ENCODE assay signal across 10 mouse cellular contexts in genomic region chr1:132372354-132372753, GRCm38 (mm10). TPM values are rescaled to one million over a fixed set of nuclear protein-coding genes. Genes with fewer than 3 reads are reported as not detected.
DNase-seq lines count a peak whose midpoint lies in the region; ATAC-seq and TF ChIP-seq lines count a peak whose summit lies in the region.
"Had no signal": no experiment of that assay in that cellular context is flagged by ENCODE, and none has a peak within 500 bp of the region (broad histone marks: within the 10 kb centered on the region; RNA-seq: fewer than 3 reads in every experiment).

No protein-coding gene starts in this region.

- 91% methylated on average over 5 of the region's 5 CpGs for WGBS in forebrain, embryonic 10.5 days
- 86% methylated on average over 5 of the region's 5 CpGs for WGBS in forebrain, embryonic 11.5 days
- 72% methylated on average over 5 of the region's 5 CpGs for WGBS in kidney, embryonic 16.5 days
- 73% methylated on average over 5 of the region's 5 CpGs for WGBS in forebrain, postnatal 0 days
- whole genome bisulfite sequencing in midbrain, embryonic 14.5 days: 27% methylated on average over 5 of the region's 5 CpGs

- DNase-seq in forebrain, embryonic 10.5 days (ENCODE audit: extremely low spot score, low spot score): no peak
- no peak for DNase-seq in forebrain, embryonic 11.5 days (ENCODE audit: low spot score)
- DNase-seq in kidney, postnatal 36 days: no peak
- no peak for DNase-seq in forebrain, postnatal 0 days
- peak; percentile 72 for DNase-seq in midbrain, embryonic 14.5 days
- DNase-seq in retina, postnatal 1 day: no peak
- DNase-seq in gastrocnemius, postnatal 25 days: no peak
- DNase-seq: lung, adult 2 months; thymus, postnatal 36 days had no signal

- no peaks in the 10 kb centered on the region for H3K27me3 ChIP-seq in forebrain, embryonic 10.5 days (ENCODE audit: poor library complexity, severe bottlenecking)
- H3K27me3 ChIP-seq in forebrain, embryonic 11.5 days (ENCODE audit: control insufficient read depth, insufficient read depth, low read length): no peaks in the 10 kb centered on the region
- H3K27me3 ChIP-seq in kidney, embryonic 16.5 days (ENCODE audit: insufficient read depth, low read length): no peaks in the 10 kb centered on the region
- H3K27me3 ChIP-seq in forebrain, postnatal 0 days (ENCODE audit: insufficient read depth, low read length): no peaks in the 10 kb centered on the region
- no peaks in the 10 kb centered on the region for H3K27me3 ChIP-seq in midbrain, embryonic 14.5 days (ENCODE audit: control insufficient read depth, insufficient read depth, low read length)

- H3K4me2 ChIP-seq in forebrain, embryonic 11.5 days (ENCODE audit: low read depth, low read length, severe bottlenecking): no peak overlapping the region
- H3K4me2 ChIP-seq in kidney, embryonic 16.5 days (replicated peaks; ENCODE audit: low read depth, low read length): no peak overlapping the region
- no peak overlapping the region for H3K4me2 ChIP-seq in forebrain, postnatal 0 days (ENCODE audit: low read depth)
- 0 out of 2 replicates have a peak overlapping the region, but pooled peaks have one; percentile 17 for H3K4me2 ChIP-seq in midbrain, embryonic 14.5 days (ENCODE audit: low read length)

- peaks cover 75% of the 10 kb centered on the region for H3K4me1 ChIP-seq in forebrain, embryonic 10.5 days
- peaks cover 8% of the 10 kb centered on the region for H3K4me1 ChIP-seq in forebrain, embryonic 11.5 days (replicated peaks; ENCODE audit: control insufficient read depth, insufficient read depth, low read length)
- peaks cover 63% of the 10 kb centered on the region for H3K4me1 ChIP-seq in kidney, embryonic 16.5 days (ENCODE audit: insufficient read depth, low read length)
- peaks cover 14% of the 10 kb centered on the region; the same call in 1 of the 2 replicates for H3K4me1 ChIP-seq in forebrain, postnatal 0 days (ENCODE audit: insufficient read depth)
- H3K4me1 ChIP-seq in midbrain, embryonic 14.5 days (ENCODE audit: control insufficient read depth, insufficient read depth, low read length): peaks cover 61% of the 10 kb centered on the region

- no peak overlapping the region for H3K4me3 ChIP-seq in forebrain, embryonic 10.5 days
- H3K4me3 ChIP-seq in forebrain, embryonic 11.5 days (ENCODE audit: low read depth, low read length): no peak overlapping the region
- H3K4me3 ChIP-seq in kidney, embryonic 16.5 days (ENCODE audit: low read length): no peak overlapping the region
- H3K4me3 ChIP-seq in forebrain, postnatal 0 days (ENCODE audit: low read depth, low read length): no peak overlapping the region
- no peak overlapping the region for H3K4me3 ChIP-seq in midbrain, embryonic 14.5 days (replicated peaks; ENCODE audit: low read depth, low read length)

- ATAC-seq in forebrain, embryonic 11.5 days (replicated peaks; ENCODE audit: low FRiP score): no peak
- no peak for ATAC-seq in kidney, embryonic 16.5 days (ENCODE audit: low FRiP score, low TSS enrichment)
- no peak for ATAC-seq in forebrain, postnatal 0 days
- peak; percentile 40; the same call in 1 of the 2 replicates for ATAC-seq in midbrain, embryonic 14.5 days (ENCODE audit: low FRiP score, low TSS enrichment)

- peaks cover 83% of the 10 kb centered on the region for H3K36me3 ChIP-seq in forebrain, embryonic 10.5 days (replicated peaks)
- H3K36me3 ChIP-seq in forebrain, embryonic 11.5 days (ENCODE audit: control insufficient read depth, insufficient read depth, low read length): no peaks in the 10 kb centered on the region
- H3K36me3 ChIP-seq in kidney, embryonic 16.5 days (ENCODE audit: insufficient read depth, low read length): no peaks in the 10 kb centered on the region
- H3K36me3 ChIP-seq in forebrain, postnatal 0 days (ENCODE audit: insufficient read depth): peaks cover 12% of the 10 kb centered on the region
- H3K36me3 ChIP-seq in midbrain, embryonic 14.5 days (ENCODE audit: control insufficient read depth, insufficient read depth, low read length): peaks cover 24% of the 10 kb centered on the region

- H3K9me3 ChIP-seq in forebrain, embryonic 10.5 days: no peaks in the 10 kb centered on the region
- H3K9me3 ChIP-seq in forebrain, embryonic 11.5 days (ENCODE audit: control insufficient read depth, low read length): no peaks in the 10 kb centered on the region
- no peaks in the 10 kb centered on the region for H3K9me3 ChIP-seq in kidney, embryonic 16.5 days (ENCODE audit: low read length)
- H3K9me3 ChIP-seq in forebrain, postnatal 0 days (ENCODE audit: low read length): no peaks in the 10 kb centered on the region
- H3K9me3 ChIP-seq in midbrain, embryonic 14.5 days (ENCODE audit: control insufficient read depth, low read length): no peaks in the 10 kb centered on the region

- TF ChIP-seq CTCF in forebrain, postnatal 0 days (IDR thresholded peaks at IDR 0.05; ENCODE audit: low read depth): peak; percentile 13; the same call in 1 of the 2 replicates

- no peak overlapping the region for H3K9ac ChIP-seq in forebrain, embryonic 11.5 days (ENCODE audit: low read length)
- H3K9ac ChIP-seq in kidney, embryonic 16.5 days (replicated peaks; ENCODE audit: low read length): no peak overlapping the region; the same call in 1 of the 2 replicates
- no peak overlapping the region for H3K9ac ChIP-seq in forebrain, postnatal 0 days
- H3K9ac ChIP-seq in midbrain, embryonic 14.5 days (replicated peaks; ENCODE audit: low read length): peak overlapping the region; percentile 24; the same call in 1 of the 2 replicates

- H3K27ac ChIP-seq in forebrain, embryonic 10.5 days: 0 out of 2 replicates have a peak overlapping the region, but pooled peaks have one; percentile 58
- no peak overlapping the region for H3K27ac ChIP-seq in forebrain, embryonic 11.5 days (ENCODE audit: low read depth, low read length)
- peak overlapping the region; percentile 27; the same call in 1 of the 2 replicates for H3K27ac ChIP-seq in kidney, embryonic 16.5 days (ENCODE audit: low read length)
- 0 out of 2 replicates have a peak overlapping the region, but pooled peaks have one; percentile 69 for H3K27ac ChIP-seq in forebrain, postnatal 0 days (ENCODE audit: low read depth, low read length)
- peak overlapping the region; percentile 89 for H3K27ac ChIP-seq in midbrain, embryonic 14.5 days (replicated peaks; ENCODE audit: low read depth, low read length)

RNA-seq across cellular contexts. Expression of gene Tmcc2, which starts 18.7 kb away (rescaled TPM):
- 7.9 and 8.8 TPM in 2 replicates for polyA plus RNA-seq in forebrain, embryonic 10.5 days (2016; fragmentation: Nextera tagmentation; extraction: Ambion mirVana)
- 13.3 and 16.1 TPM in 2 replicates for polyA plus RNA-seq in forebrain, embryonic 11.5 days (2014; fragmentation: Nextera tagmentation; extraction: Ambion mirVana)
- polyA plus RNA-seq in kidney, embryonic 16.5 days (2015; fragmentation: Nextera tagmentation; extraction: Ambion mirVana): 8.3 and 8.6 TPM in 2 replicates
- total RNA-seq in forebrain, postnatal 0 days (2014; rRNA removed): 104 TPM in 2 replicates
- polyA plus RNA-seq in forebrain, postnatal 0 days (2015; fragmentation: Nextera tagmentation; extraction: Ambion mirVana): 37.4 and 41.9 TPM in 2 replicates
- polyA plus RNA-seq in midbrain, embryonic 14.5 days (2014; fragmentation: Nextera tagmentation; extraction: Ambion mirVana): 28.4 and 29.1 TPM in 2 replicates
- total RNA-seq in gastrocnemius, postnatal 25 days (2021): 10 to 100 TPM; 23.3 to 25.1 TPM

RNA-seq across cellular contexts. Expression of gene Dstyk, which starts 45.0 kb away (rescaled TPM):
- 14.4 and 14.9 TPM in 2 replicates for polyA plus RNA-seq in forebrain, embryonic 10.5 days (2016; fragmentation: Nextera tagmentation; extraction: Ambion mirVana)
- 13.6 and 15.7 TPM in 2 replicates for polyA plus RNA-seq in forebrain, embryonic 11.5 days (2014; fragmentation: Nextera tagmentation; extraction: Ambion mirVana)
- 16.9 and 18.6 TPM in 2 replicates for polyA plus RNA-seq in kidney, embryonic 16.5 days (2015; fragmentation: Nextera tagmentation; extraction: Ambion mirVana)
- total RNA-seq in forebrain, postnatal 0 days (2014; rRNA removed): 18.3 and 18.9 TPM in 2 replicates
- polyA plus RNA-seq in forebrain, postnatal 0 days (2015; fragmentation: Nextera tagmentation; extraction: Ambion mirVana): 4.8 and 6.0 TPM in 2 replicates
- 10.6 and 11.4 TPM in 2 replicates for polyA plus RNA-seq in midbrain, embryonic 14.5 days (2014; fragmentation: Nextera tagmentation; extraction: Ambion mirVana)
- total RNA-seq in gastrocnemius, postnatal 25 days (2021): 1 to 10 TPM; 9.2 to 10.0 TPM

RNA-seq across cellular contexts. Expression of gene Nuak2, which starts 56.4 kb away (rescaled TPM):
- polyA plus RNA-seq in forebrain, embryonic 10.5 days (2016; fragmentation: Nextera tagmentation; extraction: Ambion mirVana): 49.9 TPM in 2 replicates
- 57.7 and 63.4 TPM in 2 replicates for polyA plus RNA-seq in forebrain, embryonic 11.5 days (2014; fragmentation: Nextera tagmentation; extraction: Ambion mirVana)
- 4.3 and 5.5 TPM in 2 replicates for polyA plus RNA-seq in kidney, embryonic 16.5 days (2015; fragmentation: Nextera tagmentation; extraction: Ambion mirVana)
- total RNA-seq in forebrain, postnatal 0 days (2014; rRNA removed): 4.4 and 4.5 TPM in 2 replicates
- 4.3 and 6.8 TPM in 2 replicates for polyA plus RNA-seq in forebrain, postnatal 0 days (2015; fragmentation: Nextera tagmentation; extraction: Ambion mirVana)
- polyA plus RNA-seq in midbrain, embryonic 14.5 days (2014; fragmentation: Nextera tagmentation; extraction: Ambion mirVana): 22.3 and 38.0 TPM in 2 replicates
- total RNA-seq in gastrocnemius, postnatal 25 days (2021): 1 to 10 TPM in 1 of 2 experiments, under 1 TPM in 1; 0.79 to 1.3 TPM
